Mouse (Mus musculus) left cerebral cortex, postnatal 4 days (tissue): Measurements from ENCODE around the gene Znrf1. TPM values are rescaled to one million over a fixed set of nuclear protein-coding genes. Genes with fewer than 3 reads are reported as not detected.
A peak's percentile ranks its signal among the peaks of the same experiment; 100 is the strongest.

ENCODE experiments used
- DNase-seq: peaks from one replicate; pipeline ENCODE4 v3.0.0-alpha.2; 2022
- intact Hi-C: fragments of 180-260 bp; cut with DNase I; formaldehyde crosslinking; loops from one replicate; pipeline ENCODE4 v1.15.1; 2025
- total RNA-seq, 2 experiments: library from RNA; stranded (reverse); gene quantifications; 2 replicates each; pipeline ENCODE4 v1.2.3; 2021

Gene Znrf1
- total RNA-seq, 2 experiments from 2014 or later = 191 to 204 TPM

GRCm38 (mm10) chr8:111662473-111662872 lies 126.6 kb downstream of the Znrf1 start:
- DNase-seq = peak; percentile 80
- intact Hi-C loops = no loop called here

- intact Hi-C loops = no loop called here
- DNase-seq = no peak
These were observed 130.9 kb downstream of the Znrf1 start for GRCm38 (mm10) chr8:111666751-111667150.

Other genes with a start within 250 kb of the Znrf1 start
- 10 to 100 TPM; 18.2 to 18.7 TPM for gene Rfwd3, start 235.9 kb upstream of the Znrf1 start, total RNA-seq
- gene Mlkl, start 197.9 kb upstream of the Znrf1 start, total RNA-seq = under 1 TPM; 0.34 to 0.46 TPM
- gene Fa2h, start 142.3 kb upstream of the Znrf1 start, total RNA-seq = 1 to 10 TPM in 1 of 2 experiments, under 1 TPM in 1; 0.62 to 1.1 TPM
- 10 to 100 TPM; 23.9 to 25.5 TPM for gene Wdr59, start 14.0 kb upstream of the Znrf1 start, total RNA-seq
- 1 to 10 TPM in 1 of 2 experiments, under 1 TPM in 1; 0.54 to 1.1 TPM for gene Ldhd, start 94.3 kb downstream of the Znrf1 start, total RNA-seq
- 10 to 100 TPM; 23.0 to 25.0 TPM for gene Zfp1, start 107.3 kb downstream of the Znrf1 start, total RNA-seq
- not detected for gene Ctrb1, start 154.9 kb downstream of the Znrf1 start, total RNA-seq
- 10 to 100 TPM; 58.2 to 59.7 TPM for gene Bcar1, start 207.7 kb downstream of the Znrf1 start, total RNA-seq